Mouse (Mus musculus) erythroblast, embryonic 14.5 days (primary cell): Measurements from ENCODE around the gene Xpo6.

ENCODE experiments used
- GATA1 ChIP-seq: IDR thresholded peaks from 2 replicates; pipeline ENCODE4 v1.6.1; 2012; ENCODE audit warnings: low read length, inconsistent platforms, mixed read lengths
- TAL1 ChIP-seq: IDR thresholded peaks from 3 replicates; pipeline ENCODE4 v1.6.1; 2012; ENCODE audit warnings: low read length, inconsistent platforms, mixed read lengths

GRCm38 (mm10) chr7:126053618-126054017 lies 146.7 kb downstream of the Xpo6 start:
- TF ChIP-seq TAL1, result no peak
- no peak for TF ChIP-seq GATA1
